ENCODE assay signal across 9 mouse cellular contexts in genomic region chr10:122448717-122449611, GRCm38 (mm10). TPM values are rescaled to one million over a fixed set of nuclear protein-coding genes. Genes with fewer than 3 reads are reported as not detected.
DNase-seq lines count a peak whose midpoint lies in the region; ATAC-seq lines count a peak whose summit lies in the region.
"Had no signal": no experiment of that assay in that cellular context is flagged by ENCODE, and none has a peak within 500 bp of the region (broad histone marks: within the 10 kb centered on the region; RNA-seq: fewer than 3 reads in every experiment).

No protein-coding gene starts in this region.

- no peaks in the 10 kb centered on the region for H3K36me3 ChIP-seq in forebrain, embryonic 12.5 days (replicated peaks)
- H3K36me3 ChIP-seq in hindbrain, embryonic 11.5 days (ENCODE audit: control insufficient read depth, insufficient read depth, low read length) = no peaks in the 10 kb centered on the region
- no peaks in the 10 kb centered on the region for H3K36me3 ChIP-seq in limb, embryonic 12.5 days
- H3K36me3 ChIP-seq in midbrain, embryonic 16.5 days (ENCODE audit: control insufficient read depth, insufficient read depth, low read length) = no peaks in the 10 kb centered on the region

- ATAC-seq in forebrain, embryonic 12.5 days (ENCODE audit: low FRiP score) = peak; percentile 54
- ATAC-seq in hindbrain, embryonic 11.5 days (ENCODE audit: low FRiP score) = peak; percentile 66
- peak; percentile 48; the same call in 1 of the 2 replicates for ATAC-seq in limb, embryonic 12.5 days (ENCODE audit: insufficient number of reproducible peaks, insufficient read depth, low FRiP score, low TSS enrichment, low read depth)
- ATAC-seq in midbrain, embryonic 16.5 days = peak; percentile 80
- no peak for ATAC-seq in erythroid progenitor cell, adult 5-6 weeks (replicated peaks; ENCODE audit: low FRiP score, poor library complexity, severe bottlenecking)

- peaks cover 30% of the 10 kb centered on the region for H3K27me3 ChIP-seq in forebrain, embryonic 12.5 days
- peaks cover 25% of the 10 kb centered on the region for H3K27me3 ChIP-seq in hindbrain, embryonic 11.5 days (ENCODE audit: control insufficient read depth, insufficient read depth, low read length)
- peaks cover 42% of the 10 kb centered on the region for H3K27me3 ChIP-seq in limb, embryonic 12.5 days
- peaks cover 22% of the 10 kb centered on the region for H3K27me3 ChIP-seq in midbrain, embryonic 16.5 days (ENCODE audit: control insufficient read depth, insufficient read depth, low read depth, low read length)
- H3K27me3 ChIP-seq: CH12.LX had no signal

- peak overlapping the region; percentile 46 for H3K9ac ChIP-seq in forebrain, embryonic 12.5 days
- 0 out of 2 replicates have a peak overlapping the region, but pooled peaks have one; percentile 23 for H3K9ac ChIP-seq in hindbrain, embryonic 11.5 days (ENCODE audit: low read depth, low read length)
- H3K9ac ChIP-seq in limb, embryonic 12.5 days (replicated peaks) = peak overlapping the region; percentile 46; the same call in 1 of the 2 replicates
- H3K9ac ChIP-seq in midbrain, embryonic 16.5 days (ENCODE audit: low read depth, low read length) = peak overlapping the region; percentile 54

- H3K4me2 ChIP-seq in forebrain, embryonic 12.5 days = peak overlapping the region; percentile 97
- peak overlapping the region; percentile 96 for H3K4me2 ChIP-seq in hindbrain, embryonic 11.5 days (replicated peaks; ENCODE audit: low read depth, low read length)
- H3K4me2 ChIP-seq in limb, embryonic 12.5 days = peak overlapping the region; percentile 95
- H3K4me2 ChIP-seq in midbrain, embryonic 16.5 days (ENCODE audit: low read length) = peak overlapping the region; percentile 72

- no peak overlapping the region for H3K27ac ChIP-seq in forebrain, embryonic 12.5 days
- no peak overlapping the region for H3K27ac ChIP-seq in hindbrain, embryonic 11.5 days (ENCODE audit: low read depth, low read length)
- H3K27ac ChIP-seq in limb, embryonic 12.5 days = no peak overlapping the region
- no peak overlapping the region for H3K27ac ChIP-seq in midbrain, embryonic 16.5 days (ENCODE audit: low read length)

- peak; percentile 40 for DNase-seq in gastrocnemius, postnatal 10 days
- DNase-seq in gastrocnemius, adult 18-20 months (ENCODE audit: low spot score) = no peak
- peak; percentile 50 for DNase-seq in R1 (ENCODE audit: low read depth, low spot score)
- peak; percentile 68 for DNase-seq in hindbrain, embryonic 11.5 days (ENCODE audit: low spot score)

- peak overlapping the region; percentile 52 for H3K4me3 ChIP-seq in forebrain, embryonic 12.5 days (replicated peaks)
- H3K4me3 ChIP-seq in hindbrain, embryonic 11.5 days (ENCODE audit: low read depth, low read length) = peak overlapping the region; percentile 41
- H3K4me3 ChIP-seq in limb, embryonic 12.5 days (replicated peaks) = peak overlapping the region; percentile 51
- H3K4me3 ChIP-seq in midbrain, embryonic 16.5 days (ENCODE audit: low read depth, low read length) = peak overlapping the region; percentile 51

- H3K9me3 ChIP-seq in forebrain, embryonic 12.5 days = no peaks in the 10 kb centered on the region
- H3K9me3 ChIP-seq in hindbrain, embryonic 11.5 days (ENCODE audit: control insufficient read depth, low read length) = no peaks in the 10 kb centered on the region
- no peaks in the 10 kb centered on the region for H3K9me3 ChIP-seq in limb, embryonic 12.5 days
- H3K9me3 ChIP-seq in midbrain, embryonic 16.5 days (replicated peaks; ENCODE audit: control insufficient read depth, low read length, poor library complexity, severe bottlenecking) = no peaks in the 10 kb centered on the region

- H3K4me1 ChIP-seq in forebrain, embryonic 12.5 days = peaks cover 21% of the 10 kb centered on the region
- H3K4me1 ChIP-seq in hindbrain, embryonic 11.5 days (replicated peaks; ENCODE audit: control insufficient read depth, insufficient read depth, low read length) = peaks cover 4% of the 10 kb centered on the region
- H3K4me1 ChIP-seq in limb, embryonic 12.5 days (replicated peaks) = peaks cover 17% of the 10 kb centered on the region; the same call in 1 of the 2 replicates
- H3K4me1 ChIP-seq in midbrain, embryonic 16.5 days (ENCODE audit: control insufficient read depth, insufficient read depth, low read length) = peaks cover 5% of the 10 kb centered on the region; the same call in 1 of the 2 replicates

- 1% methylated on average over 70 of the region's 70 CpGs for WGBS in forebrain, embryonic 12.5 days
- under 1% methylated on average over 70 of the region's 70 CpGs for WGBS in hindbrain, embryonic 11.5 days
- WGBS in limb, embryonic 12.5 days = 1% methylated on average over 70 of the region's 70 CpGs
- 1% methylated on average over 70 of the region's 70 CpGs for WGBS in midbrain, embryonic 16.5 days

RNA-seq across cellular contexts. Expression of gene Avpr1a, which starts 0.7 kb away (rescaled TPM):
- total RNA-seq in gastrocnemius, postnatal 10 days (2021) = 1 to 10 TPM; 5.3 to 6.3 TPM
- total RNA-seq in gastrocnemius, adult 18-20 months (2021) = under 1 TPM; 0.48 to 0.71 TPM
- 0.23 and 0.31 TPM in 2 replicates for polyA plus RNA-seq in forebrain, embryonic 12.5 days (2016; fragmentation: Nextera tagmentation; extraction: Ambion mirVana)
- polyA plus RNA-seq in hindbrain, embryonic 11.5 days (2014; fragmentation: Nextera tagmentation; extraction: Ambion mirVana) = 0.32 and 0.39 TPM in 2 replicates
- polyA plus RNA-seq in limb, embryonic 12.5 days (2016; fragmentation: Nextera tagmentation; extraction: Ambion mirVana) = 1.5 and 1.6 TPM in 2 replicates
- 2.7 TPM in 2 replicates for polyA plus RNA-seq in midbrain, embryonic 16.5 days (2015; fragmentation: Nextera tagmentation; extraction: Ambion mirVana)
- not detected in 2 replicates for total RNA-seq in erythroid progenitor cell, adult 5-6 weeks (2015; ENCODE audit: low replicate concordance)
- not detected in 2 replicates for total RNA-seq in erythroid progenitor cell, adult 5-6 weeks (2017; ENCODE audit: low replicate concordance)
- total RNA-seq: CH12.LX had no signal
